Mouse (Mus musculus): ENCODE results near the gene Ppp1r37.
"Not testable (repeated sequence)": the region's sequence is repeated elsewhere in the genome, so short reads cannot be mapped to it uniquely, and the experiment has no call there.

Ppp1r37 gene

GRCm38 (mm10) chr7:19562643-19563410 lies at the start of gene Ppp1r37:
Gene Ppp1r37, minus strand, starts transcription at chr7:19563076.
- DNase-seq: no peak

GRCm38 (mm10) chr7:19610969-19611368 lies 48.1 kb upstream of the Ppp1r37 start:
- DNase-seq: no peak

- no peak for DNase-seq
Observed at GRCm38 (mm10) chr7:19609641-19610332, 46.9 kb upstream of the Ppp1r37 start.

- no peak for DNase-seq
Observed at GRCm38 (mm10) chr7:19607291-19607690, 44.4 kb upstream of the Ppp1r37 start.

- DNase-seq: not testable (repeated sequence)
Observed at GRCm38 (mm10) chr7:19604606-19605214, 41.8 kb upstream of the Ppp1r37 start.

GRCm38 (mm10) chr7:19603849-19604605 lies 41.2 kb upstream of the Ppp1r37 start, which contains the start of gene Clasrp:
Gene Clasrp, minus strand, starts transcription at chr7:19604486.
- DNase-seq: peak; percentile 96 to 98

- DNase-seq: no peak
Observed at GRCm38 (mm10) chr7:19603055-19603454, 40.2 kb upstream of the Ppp1r37 start.

- no peak for DNase-seq
Observed at GRCm38 (mm10) chr7:19600562-19600961, 37.7 kb upstream of the Ppp1r37 start.

- DNase-seq: no peak
Observed at GRCm38 (mm10) chr7:19593061-19593730, 30.3 kb upstream of the Ppp1r37 start.

GRCm38 (mm10) chr7:19589917-19590316 lies 27.0 kb upstream of the Ppp1r37 start:
- peak; percentile 38 to 69 for DNase-seq

- DNase-seq: peak in 1 of 2 experiments; percentile 48
Observed at GRCm38 (mm10) chr7:19589207-19589606, 26.3 kb upstream of the Ppp1r37 start.

GRCm38 (mm10) chr7:19586269-19586668 lies 23.4 kb upstream of the Ppp1r37 start:
- no peak for DNase-seq

- DNase-seq: no peak
Observed at GRCm38 (mm10) chr7:19580634-19581033, 17.8 kb upstream of the Ppp1r37 start.

GRCm38 (mm10) chr7:19579751-19580150 lies 16.9 kb upstream of the Ppp1r37 start:
- no peak for DNase-seq

- DNase-seq: no peak
Observed at GRCm38 (mm10) chr7:19578436-19578835, 15.6 kb upstream of the Ppp1r37 start.

GRCm38 (mm10) chr7:19577877-19578414 lies 15.1 kb upstream of the Ppp1r37 start:
- DNase-seq: peak; percentile 59 to 71

- peak; percentile 73 to 78 for DNase-seq
Observed at GRCm38 (mm10) chr7:19577141-19577852, 14.4 kb upstream of the Ppp1r37 start, which contains the start of the genes Zfp296 and Gemin7. Gene Zfp296, plus strand, starts transcription at chr7:19577287. Gene Gemin7, minus strand, starts transcription at chr7:19577595.

- DNase-seq: no peak
Observed at GRCm38 (mm10) chr7:19575559-19575958, 12.7 kb upstream of the Ppp1r37 start.

- DNase-seq: no peak
Observed at GRCm38 (mm10) chr7:19573776-19574140, 10.9 kb upstream of the Ppp1r37 start.

GRCm38 (mm10) chr7:19572926-19573775 lies 10.3 kb upstream of the Ppp1r37 start:
- DNase-seq: peak; percentile 63 to 78
